Mouse (Mus musculus) CH12F3 (cell line): Measurements from ENCODE around the gene Snrpd3.

Experiments
- in situ Hi-C: fragments of 300-500 bp; cut with MboI; formaldehyde crosslinking; loops from 2 replicates; pipeline ENCODE4 v1.14.3; 2020; ENCODE audit warnings: low sequenced_read_pairs

The Snrpd3 gene

GRCm38 (mm10) chr10:75531532-75532090 lies 14.3 kb downstream of the Snrpd3 start:
- in situ Hi-C loops: no loop called here

DNA sequence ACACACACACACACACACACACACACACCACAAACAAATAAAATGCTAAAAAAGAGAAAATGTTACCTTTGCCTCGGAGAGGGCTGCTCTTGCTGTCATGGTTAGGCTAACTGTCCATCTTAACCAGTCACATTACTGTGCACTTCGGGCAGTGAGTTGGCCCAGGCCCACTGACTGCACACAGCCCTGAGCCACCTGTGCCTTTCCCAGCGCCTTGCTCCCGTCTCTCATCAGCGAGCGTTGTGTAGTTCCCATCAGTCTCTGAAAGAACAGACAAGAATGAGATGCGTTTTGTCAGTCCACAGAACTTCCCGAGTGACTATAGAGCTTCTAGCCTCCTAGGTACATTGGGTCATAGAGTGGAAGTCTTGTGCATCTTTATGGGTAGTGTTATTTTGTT lies 16.9 kb downstream of the Snrpd3 start:
- in situ Hi-C loops: no loop called here

DNA sequence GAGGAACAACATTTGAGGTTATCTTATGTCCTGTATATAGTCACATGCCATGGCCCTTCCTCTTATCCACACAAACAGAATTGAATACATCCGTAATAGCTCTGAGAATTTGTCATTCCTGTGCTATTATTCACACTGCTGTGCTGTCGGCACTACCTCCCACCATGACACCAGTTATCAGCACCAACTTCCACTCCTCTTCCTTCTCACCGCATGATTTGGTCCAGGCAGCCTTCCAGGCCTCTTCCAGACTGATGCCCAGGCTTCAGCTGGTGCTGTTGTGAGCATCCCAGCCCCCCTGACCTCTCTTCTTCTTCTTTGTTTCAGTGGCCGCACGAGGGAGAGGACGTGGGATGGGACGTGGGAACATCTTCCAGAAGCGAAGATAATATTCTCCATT lies 17.6 kb downstream of the Snrpd3 start:
- in situ Hi-C loops: no loop called here

DNA sequence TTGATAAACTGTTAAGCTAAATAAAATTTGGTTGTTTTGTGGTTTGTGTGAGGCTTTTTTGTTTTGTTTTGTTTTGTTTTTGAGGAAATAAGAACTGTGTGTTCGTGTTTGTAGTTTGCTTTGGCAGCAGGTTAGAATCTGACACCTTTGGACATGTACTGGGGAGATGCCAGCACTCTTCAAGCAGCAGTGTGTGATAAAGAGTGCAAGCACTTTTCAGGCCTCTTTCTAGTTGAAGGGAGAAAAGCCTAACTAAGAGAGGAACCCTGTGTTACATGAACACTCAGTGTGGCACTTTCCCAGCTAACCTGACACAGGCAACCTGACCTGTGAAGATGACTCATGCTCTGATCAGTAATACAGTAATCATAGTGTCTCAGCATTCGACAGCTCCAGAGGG lies 18.1 kb downstream of the Snrpd3 start:
- in situ Hi-C loops: no loop called here

DNA sequence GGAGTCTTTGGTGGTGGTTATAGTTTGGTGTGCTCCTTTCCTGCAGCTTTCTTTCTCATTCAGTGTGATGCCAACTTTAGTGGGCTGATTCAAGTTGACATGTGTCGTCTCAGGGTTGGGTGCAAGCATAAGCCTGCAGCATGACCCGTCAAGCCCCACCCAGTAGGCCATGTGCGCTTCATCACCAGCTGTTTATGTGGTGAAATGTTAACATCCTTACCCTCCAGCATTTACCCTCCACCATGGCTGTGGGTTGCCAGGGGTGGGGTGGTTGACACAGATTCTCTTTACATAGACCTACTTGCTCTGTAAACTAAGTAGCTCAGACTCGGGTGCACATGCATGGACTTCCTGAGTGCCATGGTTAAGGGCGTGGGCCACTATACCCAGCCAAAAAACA lies 18.8 kb downstream of the Snrpd3 start:
- in situ Hi-C loops: no loop called here

DNA sequence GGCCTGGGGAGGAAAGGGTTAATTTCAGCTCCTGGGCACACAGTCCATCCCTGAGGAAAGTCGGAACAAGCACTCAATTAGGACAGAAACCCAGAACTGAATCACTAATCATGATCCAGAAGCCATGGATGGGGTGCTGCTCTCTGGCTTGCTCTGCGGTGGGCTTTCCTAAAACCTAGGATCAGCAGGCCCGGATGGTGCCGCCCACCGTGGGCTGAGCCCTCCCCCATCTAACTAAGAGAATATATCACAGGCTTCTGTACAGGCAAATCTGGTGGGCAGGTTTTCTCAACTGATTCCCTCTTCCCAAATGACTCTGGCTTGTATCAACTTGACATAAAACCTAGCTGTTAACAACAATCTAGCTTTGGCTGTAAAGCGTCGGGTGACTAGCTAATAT lies 30.6 kb downstream of the Snrpd3 start:
- in situ Hi-C loops: no loop called here

- in situ Hi-C loops: no loop called here
These were observed 31.1 kb downstream of the Snrpd3 start for GRCm38 (mm10) chr10:75548486-75548885.

DNA sequence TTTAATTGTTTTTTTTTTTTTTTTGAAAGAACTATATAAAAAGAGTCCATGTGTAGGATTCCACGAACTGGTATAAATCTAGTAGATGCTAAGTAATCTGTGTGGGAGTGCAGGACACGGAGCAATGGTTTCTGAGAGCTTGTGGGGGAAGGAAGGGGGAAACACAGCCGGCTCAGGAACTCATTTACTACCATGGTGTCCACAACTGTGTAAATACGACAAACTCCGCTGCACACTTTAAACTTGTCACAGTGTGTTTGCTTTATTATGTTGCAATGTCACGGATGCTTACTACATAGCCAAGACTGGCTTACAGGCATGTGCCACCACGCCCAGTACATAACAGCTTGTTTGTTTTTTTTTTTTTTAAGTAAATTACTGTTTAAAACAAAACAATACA lies 32.5 kb downstream of the Snrpd3 start:
- in situ Hi-C loops: no loop called here

- in situ Hi-C loops: no loop called here
These were observed 33.8 kb downstream of the Snrpd3 start for GRCm38 (mm10) chr10:75551175-75551574.

- in situ Hi-C loops: no loop called here
These were observed 34.8 kb downstream of the Snrpd3 start for GRCm38 (mm10) chr10:75552106-75552505.

DNA sequence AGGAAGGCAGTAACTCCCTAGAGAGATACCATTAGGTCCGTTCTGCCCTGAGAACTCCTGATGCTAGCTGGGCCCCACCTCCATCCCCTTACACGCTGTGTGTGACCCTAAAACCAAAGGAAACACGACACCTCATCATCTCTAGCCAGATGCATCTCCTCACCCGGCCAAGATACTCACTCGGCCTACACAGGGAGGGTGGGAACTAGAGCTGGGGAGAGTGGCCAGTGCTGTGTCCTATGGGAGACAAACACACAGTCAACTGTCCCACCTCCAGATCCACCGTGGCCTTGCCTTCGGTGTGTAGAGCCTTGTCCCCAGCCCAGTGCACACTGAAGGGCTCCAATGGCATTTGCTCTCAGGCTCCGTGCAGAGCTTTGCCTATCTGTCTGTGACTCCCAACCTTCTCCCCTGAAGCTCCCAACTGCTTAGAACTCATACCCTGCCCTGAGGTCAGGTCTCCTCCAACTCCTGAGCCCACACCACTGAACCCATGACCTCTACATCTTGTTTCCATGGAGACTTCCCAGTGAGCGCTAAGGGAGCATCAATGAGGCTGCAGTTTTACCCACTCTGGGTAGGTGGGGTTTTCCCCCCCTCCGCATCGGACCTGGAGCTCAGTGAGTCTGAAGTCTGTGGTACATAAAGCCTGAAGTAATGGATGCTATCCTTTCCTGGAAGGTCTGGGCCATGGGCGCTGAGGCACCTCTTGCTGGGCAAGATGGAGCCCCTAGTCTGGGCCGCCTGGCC lies 35.5 kb downstream of the Snrpd3 start:
- in situ Hi-C loops: no loop called here

DNA sequence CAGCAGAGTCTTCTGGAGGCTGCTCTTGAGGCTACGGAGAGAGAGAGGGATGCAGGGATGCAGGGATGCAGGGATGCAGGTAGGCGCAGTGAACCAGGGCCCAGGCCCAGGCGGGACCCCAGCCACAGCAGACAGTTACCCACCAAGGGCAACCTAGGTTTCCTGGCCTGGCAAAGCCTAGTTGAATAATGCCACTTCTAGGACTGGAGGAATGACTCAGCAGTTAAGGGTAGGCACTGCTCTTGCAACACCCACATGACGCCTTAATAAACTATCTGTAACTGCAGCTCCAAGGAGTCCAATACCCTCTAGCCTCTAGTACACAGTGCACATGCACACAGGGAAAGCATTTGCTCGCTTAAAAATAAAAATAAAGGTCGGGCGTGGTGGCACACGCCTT lies 36.7 kb downstream of the Snrpd3 start:
- in situ Hi-C loops: no loop called here

DNA sequence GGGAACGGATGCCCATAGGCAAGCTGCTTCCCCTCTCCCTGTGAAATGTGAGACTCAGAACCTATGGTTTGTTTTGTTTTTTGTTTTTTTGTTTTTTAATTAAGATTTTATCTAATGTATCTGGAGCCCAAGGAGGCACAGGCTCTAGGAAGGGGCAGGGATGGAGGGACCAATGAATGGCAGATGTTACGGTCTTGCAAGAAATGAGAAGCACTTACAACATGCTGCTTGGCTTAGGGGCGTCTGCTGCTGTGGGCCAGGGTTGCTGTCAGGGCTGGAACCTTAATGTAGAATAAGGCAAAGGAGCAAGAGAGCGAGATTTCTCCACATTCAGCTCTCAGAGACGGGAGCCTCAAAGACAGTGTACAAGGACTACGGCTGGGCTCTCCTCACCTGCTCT lies 38.2 kb downstream of the Snrpd3 start:
- in situ Hi-C loops: no loop called here

GRCm38 (mm10) chr10:75556026-75556425 lies 38.7 kb downstream of the Snrpd3 start:
- in situ Hi-C loops: no loop called here

DNA sequence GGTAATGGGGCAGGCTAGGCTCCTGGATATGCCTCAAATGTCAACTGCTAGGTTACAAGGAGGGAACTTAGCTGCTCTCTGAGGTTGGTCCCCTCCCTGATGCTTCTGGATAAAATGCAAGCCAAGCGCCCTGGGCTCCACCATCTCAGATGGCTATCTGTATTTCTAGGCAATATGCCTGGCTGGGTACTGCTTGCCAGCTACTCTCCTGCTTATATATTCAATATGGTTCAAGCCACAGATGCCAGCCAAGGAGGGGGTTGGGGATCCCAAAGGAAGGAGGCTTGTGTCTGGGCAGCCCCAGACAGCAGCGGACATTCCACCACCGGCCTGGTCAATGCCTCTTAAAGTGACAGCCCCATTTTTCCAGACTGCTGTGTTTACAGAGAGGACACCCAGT lies 41.2 kb downstream of the Snrpd3 start:
- in situ Hi-C loops: no loop called here

DNA sequence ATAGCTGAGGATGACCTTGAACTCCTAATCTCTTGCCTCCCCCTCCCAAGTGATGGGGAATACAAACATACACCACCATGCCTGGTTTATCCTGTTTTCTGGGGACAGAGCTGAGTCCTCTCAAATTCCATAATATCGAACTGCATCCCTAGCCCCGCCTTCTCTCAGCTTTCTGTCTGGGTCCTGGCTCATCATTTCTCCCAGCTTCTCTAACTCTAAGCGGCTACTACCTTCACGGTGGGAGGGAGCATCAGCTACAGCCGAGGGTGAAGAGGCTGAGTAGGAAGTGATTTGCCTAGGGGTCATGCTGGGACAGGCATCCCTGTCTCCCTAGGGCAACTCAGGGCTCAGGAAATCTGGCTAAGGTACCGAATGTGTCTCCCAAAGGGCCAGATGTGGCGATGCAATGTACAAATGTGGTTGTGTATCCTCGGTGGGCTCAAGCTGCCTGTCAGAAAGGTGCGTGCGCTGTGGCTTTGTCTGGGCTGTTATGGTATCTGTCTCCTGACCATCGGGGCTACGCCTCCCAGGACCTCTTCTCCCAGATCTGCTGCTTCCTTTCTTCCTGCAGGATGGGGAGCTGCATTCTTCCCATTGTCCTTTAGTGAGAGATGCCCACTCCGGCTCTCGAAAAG lies 41.8 kb downstream of the Snrpd3 start:
- in situ Hi-C loops: no loop called here

- in situ Hi-C loops: no loop called here
These were observed 42.6 kb downstream of the Snrpd3 start, which contains the start of gene Lrrc75b for GRCm38 (mm10) chr10:75559676-75560548. Lrrc75b (minus strand) TSS chr10:75560330.

DNA sequence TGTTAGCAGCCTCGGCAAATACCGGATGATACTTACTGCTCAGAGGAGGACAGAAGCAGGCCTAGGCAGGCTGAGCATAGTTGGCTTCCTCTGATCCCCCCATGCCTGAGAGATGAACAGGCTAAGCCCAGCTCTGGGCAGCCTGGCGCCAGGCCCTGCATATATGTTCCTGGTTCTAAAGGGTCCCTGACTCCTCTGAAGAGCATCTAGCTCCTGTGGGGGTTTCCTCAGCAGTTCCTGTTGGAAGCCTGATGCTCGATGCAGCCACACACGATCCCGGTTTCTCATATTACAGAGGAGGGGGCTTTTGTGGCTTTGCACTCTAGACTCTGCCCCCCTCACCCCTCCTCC lies 43.2 kb downstream of the Snrpd3 start:
- in situ Hi-C loops: no loop called here

GRCm38 (mm10) chr10:75561071-75561654 lies 43.8 kb downstream of the Snrpd3 start, which contains the start of gene Ggt1:
Ggt1 (plus strand) TSS chr10:75561604.
- in situ Hi-C loops: no loop called here

DNA sequence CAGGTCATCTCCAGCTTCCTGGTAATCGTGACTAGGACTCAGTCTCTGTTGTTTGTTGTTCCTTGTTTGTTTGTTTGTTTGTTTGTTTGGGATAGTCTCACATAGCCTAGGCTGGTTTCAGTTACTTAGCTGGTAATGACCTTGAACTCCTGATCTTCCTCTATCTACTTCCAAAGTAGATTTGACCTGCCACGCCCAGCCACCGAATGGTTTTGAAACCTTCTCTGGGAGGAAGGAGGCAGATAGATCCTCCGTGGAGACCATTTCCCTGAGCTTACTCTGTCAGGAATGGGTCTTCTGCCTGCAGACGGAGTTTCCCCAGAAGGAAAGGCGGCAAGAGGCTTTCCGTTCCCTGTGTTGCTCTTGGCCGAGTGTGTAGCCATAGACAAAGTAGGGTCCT lies 45.2 kb downstream of the Snrpd3 start:
- in situ Hi-C loops: no loop called here

DNA sequence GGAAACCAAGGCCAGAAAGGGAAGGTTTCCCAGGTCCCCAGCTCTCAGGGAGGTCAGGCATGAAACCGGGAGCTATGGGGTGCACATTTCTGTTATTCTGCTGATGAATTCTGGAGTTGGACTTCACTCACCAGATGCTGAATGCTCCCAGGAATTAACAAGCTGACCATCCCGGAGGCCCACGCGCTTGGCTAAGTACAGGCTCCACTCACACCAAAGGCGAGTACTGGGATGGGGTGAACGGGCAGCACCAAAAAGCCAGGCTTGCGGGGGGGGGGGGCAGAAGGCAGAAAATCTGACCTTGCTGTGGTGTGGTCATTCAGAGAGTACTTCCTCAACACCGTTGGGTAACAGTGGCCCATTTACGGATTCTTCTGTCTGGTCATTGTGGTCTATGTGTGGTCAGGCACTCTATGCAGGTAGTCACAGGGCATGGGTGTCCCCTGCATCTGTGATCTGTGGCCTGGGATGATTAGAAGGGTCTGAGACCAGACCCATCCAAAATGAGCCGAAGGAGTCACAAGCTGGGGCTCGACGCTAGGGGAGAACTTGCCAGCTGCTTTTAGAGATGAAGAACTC lies 47.4 kb downstream of the Snrpd3 start:
- in situ Hi-C loops: no loop called here
